Mouse (Mus musculus): ENCODE results near the gene Taar8a. TPM values are rescaled to one million over a fixed set of nuclear protein-coding genes. Genes with fewer than 3 reads are reported as not detected.
"Not testable (repeated sequence)": the region's sequence is repeated elsewhere in the genome, so short reads cannot be mapped to it uniquely, and the experiment has no call there.

Taar8a gene
- polyA plus RNA-seq, 1 experiment from 2014 or later: not detected

DNA sequence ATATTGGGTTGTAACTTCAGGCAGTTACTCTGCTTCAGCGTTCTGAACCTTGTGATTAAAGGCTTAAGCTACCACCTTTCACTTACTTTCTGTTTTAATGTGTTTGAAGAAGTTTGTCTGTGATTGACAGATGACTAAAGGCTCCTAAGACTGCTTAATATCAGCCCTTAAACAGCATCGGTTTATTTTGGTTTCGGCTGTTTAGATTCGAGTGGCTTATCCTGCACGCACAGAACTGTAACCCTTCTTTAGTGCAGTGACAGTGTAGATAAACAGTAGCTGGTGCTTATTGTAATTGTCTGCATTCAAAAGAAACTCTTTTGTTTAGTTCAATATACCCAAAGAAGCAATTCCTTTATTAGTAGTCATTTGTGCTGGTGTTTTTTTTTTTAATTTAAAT is 24.3 kb upstream of the Taar8a start:
- TF ChIP-seq EP300 (optimal IDR thresholded peaks at IDR 0.05) (no peak), CTCF (IDR thresholded peaks at IDR 0.05; ENCODE audit: low read depth) (no peak)
- ATAC-seq (ENCODE audit: low FRiP score, low TSS enrichment) (no peak), DNase-seq (ENCODE audit: low spot score) (no peak)
- no peak overlapping the region for H3K4me2 ChIP-seq (replicated peaks; ENCODE audit: low read depth)
- no peaks in the 10 kb centered on the region for H3K27me3 ChIP-seq (ENCODE audit: control insufficient read depth, insufficient read depth, low read length)
- no peak overlapping the region for H3K27ac ChIP-seq (replicated peaks)
- 38% methylated on average over 5 of the region's 5 CpGs for WGBS
- no peaks in the 10 kb centered on the region for H3K36me3 ChIP-seq (ENCODE audit: control insufficient read depth, insufficient read depth, low read length)
- H3K4me1 ChIP-seq (replicated peaks; ENCODE audit: control insufficient read depth, insufficient read depth): no peaks in the 10 kb centered on the region
- H3K9me3 ChIP-seq (ENCODE audit: control insufficient read depth, low read length): no peaks in the 10 kb centered on the region
- no peak overlapping the region for H3K9ac ChIP-seq (ENCODE audit: low read length)
- H3K4me3 ChIP-seq (ENCODE audit: low read depth, low read length): no peak overlapping the region

DNA sequence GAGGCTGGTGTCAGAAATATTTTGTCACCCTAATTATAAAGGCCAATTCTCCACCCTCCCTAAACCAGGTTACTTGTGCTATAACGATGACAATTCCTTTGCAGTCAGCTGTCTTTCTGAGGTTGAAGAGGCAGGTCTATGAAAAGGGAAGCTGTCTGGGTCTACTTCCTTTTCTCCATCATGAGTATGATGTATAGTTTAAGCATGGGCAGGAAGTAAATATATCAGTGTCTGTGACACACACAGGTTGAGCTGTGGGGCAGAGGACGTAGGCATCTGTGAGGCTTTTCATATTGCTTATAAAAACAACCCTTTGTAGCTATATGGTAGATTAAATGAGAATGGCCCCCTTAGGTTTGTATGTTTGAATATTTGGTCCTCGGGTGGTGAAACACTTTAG is 17.3 kb upstream of the Taar8a start:
- H3K9me3 ChIP-seq (ENCODE audit: control insufficient read depth, low read length): no peaks in the 10 kb centered on the region
- no peak overlapping the region for H3K4me3 ChIP-seq (ENCODE audit: low read depth, low read length)
- no peaks in the 10 kb centered on the region for H3K27me3 ChIP-seq (ENCODE audit: control insufficient read depth, insufficient read depth, low read length)
- no peak overlapping the region for H3K27ac ChIP-seq (replicated peaks)
- 82% methylated on average over 3 of the region's 3 CpGs for WGBS
- ATAC-seq (ENCODE audit: low FRiP score, low TSS enrichment) (no peak), DNase-seq (ENCODE audit: low spot score) (no peak)
- TF ChIP-seq EP300 (optimal IDR thresholded peaks at IDR 0.05): no peak
- TF ChIP-seq CTCF (IDR thresholded peaks at IDR 0.05; ENCODE audit: low read depth): no peak
- no peak overlapping the region for H3K4me2 ChIP-seq (replicated peaks; ENCODE audit: low read depth)
- no peaks in the 10 kb centered on the region for H3K36me3 ChIP-seq (ENCODE audit: control insufficient read depth, insufficient read depth, low read length)
- no peak overlapping the region for H3K9ac ChIP-seq (ENCODE audit: low read length)
- no peaks in the 10 kb centered on the region for H3K4me1 ChIP-seq (replicated peaks; ENCODE audit: control insufficient read depth, insufficient read depth)

DNA sequence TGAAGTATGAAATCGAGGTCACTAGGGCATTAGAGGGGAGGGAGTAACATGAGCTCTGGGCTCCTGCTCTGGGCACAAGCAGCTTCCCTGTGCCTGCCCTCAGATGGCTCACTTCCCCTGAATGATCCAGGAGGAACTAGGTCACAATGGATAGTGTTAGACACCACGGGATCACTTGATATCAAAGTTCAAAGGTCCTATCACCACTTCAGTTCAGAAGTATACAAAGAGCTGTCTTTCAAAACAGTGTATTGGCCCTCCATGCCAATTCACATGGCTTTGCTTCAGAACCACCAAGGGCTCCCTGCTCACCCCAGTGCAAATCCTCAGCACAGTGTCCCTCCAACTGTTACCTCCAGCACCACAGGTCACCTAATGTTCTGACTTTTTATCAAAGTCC is 1.5 kb upstream of the Taar8a start:
- not testable (repeated sequence) for H3K27ac ChIP-seq (replicated peaks); H3K36me3 ChIP-seq (ENCODE audit: control insufficient read depth, insufficient read depth, low read length); H3K4me1 ChIP-seq (replicated peaks; ENCODE audit: control insufficient read depth, insufficient read depth); H3K4me2 ChIP-seq (replicated peaks; ENCODE audit: low read depth); ATAC-seq (ENCODE audit: low FRiP score, low TSS enrichment); H3K27me3 ChIP-seq (ENCODE audit: control insufficient read depth, insufficient read depth, low read length); H3K4me3 ChIP-seq (ENCODE audit: low read depth, low read length); H3K9ac ChIP-seq (ENCODE audit: low read length); DNase-seq (ENCODE audit: low spot score); H3K9me3 ChIP-seq (ENCODE audit: control insufficient read depth, low read length)
- WGBS: 22% methylated on average over 2 of the region's 2 CpGs

DNA sequence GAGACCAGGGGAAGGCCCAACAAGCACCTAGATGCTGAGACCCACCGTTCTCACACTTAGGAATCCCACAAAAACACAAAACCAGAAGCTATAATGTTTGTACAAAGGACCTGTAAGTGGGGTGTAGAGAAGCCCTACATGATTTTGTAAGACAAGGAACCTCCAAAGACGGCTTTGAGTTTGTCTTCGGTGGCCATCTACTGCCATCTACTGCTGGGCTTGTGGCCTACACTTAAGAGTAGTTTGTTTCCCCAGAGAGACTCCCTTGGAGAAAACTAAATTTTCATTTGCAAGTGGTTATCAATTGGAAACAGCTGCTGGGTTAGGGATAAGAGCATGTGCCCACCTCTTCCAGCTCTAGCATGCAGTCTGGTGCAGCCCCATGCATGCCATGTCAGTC is 3.9 kb downstream of the Taar8a start:
- H3K36me3 ChIP-seq (ENCODE audit: control insufficient read depth, insufficient read depth, low read length): no peaks in the 10 kb centered on the region
- no peak overlapping the region for H3K27ac ChIP-seq (replicated peaks)
- no peak overlapping the region for H3K4me2 ChIP-seq (replicated peaks; ENCODE audit: low read depth)
- no peaks in the 10 kb centered on the region for H3K27me3 ChIP-seq (ENCODE audit: control insufficient read depth, insufficient read depth, low read length)
- TF ChIP-seq CTCF (IDR thresholded peaks at IDR 0.05; ENCODE audit: low read depth) (peak; percentile 83), EP300 (optimal IDR thresholded peaks at IDR 0.05) (no peak)
- no peak overlapping the region for H3K9ac ChIP-seq (ENCODE audit: low read length)
- DNase-seq (ENCODE audit: low spot score): peak; percentile 53
- no peaks in the 10 kb centered on the region for H3K9me3 ChIP-seq (ENCODE audit: control insufficient read depth, low read length)
- no peaks in the 10 kb centered on the region for H3K4me1 ChIP-seq (replicated peaks; ENCODE audit: control insufficient read depth, insufficient read depth)
- WGBS: 34% methylated on average over 3 of the region's 3 CpGs
- no peak for ATAC-seq (ENCODE audit: low FRiP score, low TSS enrichment)
- no peak overlapping the region for H3K4me3 ChIP-seq (ENCODE audit: low read depth, low read length)

DNA sequence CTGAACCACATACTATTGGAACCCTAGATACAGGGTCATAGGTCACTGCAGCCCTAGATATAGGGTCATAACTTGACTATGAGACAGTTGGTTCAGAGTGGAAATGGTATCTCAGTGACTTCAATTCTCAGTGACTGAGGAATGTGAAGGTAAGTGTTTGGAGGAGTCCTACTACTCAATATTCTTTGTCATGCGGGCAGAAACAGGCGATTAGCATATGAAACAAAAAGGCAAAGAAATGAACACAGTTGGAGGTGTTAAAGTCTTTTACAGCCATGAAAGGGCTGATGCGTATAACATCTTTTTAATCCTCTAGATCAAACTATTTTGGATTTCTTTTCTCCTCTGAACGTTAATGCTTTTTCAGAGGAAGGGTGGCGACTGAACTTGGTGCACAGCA is 9.6 kb downstream of the Taar8a start:
- ATAC-seq (ENCODE audit: low FRiP score, low TSS enrichment): no peak
- WGBS: 62% methylated on average over 5 of the region's 5 CpGs

DNA sequence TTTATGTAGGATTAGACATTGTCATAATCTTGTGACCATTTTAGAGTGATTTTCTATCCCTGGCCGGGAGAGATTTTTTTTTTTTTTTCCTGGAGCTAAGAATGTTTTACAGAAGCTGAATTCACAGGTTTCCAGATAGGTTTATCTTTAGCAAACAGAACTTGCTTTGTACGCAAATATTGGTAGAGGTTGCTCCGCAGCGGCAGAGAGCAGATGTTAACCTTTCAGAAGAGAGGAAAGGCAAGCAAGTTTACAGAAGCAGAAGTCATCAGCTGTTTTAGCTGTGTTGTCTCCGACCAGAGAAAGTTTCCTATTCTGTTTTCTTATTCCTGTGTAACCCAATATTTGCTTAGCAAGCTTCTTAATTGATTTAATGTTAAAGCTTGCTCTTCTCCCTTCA is 10.3 kb downstream of the Taar8a start:
- Histone ChIP-seq H3K9me3 (ENCODE audit: control insufficient read depth, low read length) (no peaks in the 10 kb centered on the region), H3K27ac (replicated peaks) (no peak overlapping the region), H3K4me1 (replicated peaks; ENCODE audit: control insufficient read depth, insufficient read depth) (no peaks in the 10 kb centered on the region), H3K27me3 (ENCODE audit: control insufficient read depth, insufficient read depth, low read length) (no peaks in the 10 kb centered on the region), H3K4me3 (ENCODE audit: low read depth, low read length) (no peak overlapping the region), H3K36me3 (ENCODE audit: control insufficient read depth, insufficient read depth, low read length) (no peaks in the 10 kb centered on the region), H3K4me2 (replicated peaks; ENCODE audit: low read depth) (no peak overlapping the region), H3K9ac (ENCODE audit: low read length) (no peak overlapping the region)
- TF ChIP-seq CTCF (IDR thresholded peaks at IDR 0.05; ENCODE audit: low read depth): no peak
- no peak for TF ChIP-seq EP300 (optimal IDR thresholded peaks at IDR 0.05)
- 40% methylated on average over 5 of the region's 5 CpGs for WGBS
- DNase-seq (ENCODE audit: low spot score) (peak; percentile 53), ATAC-seq (ENCODE audit: low FRiP score, low TSS enrichment) (peak; percentile 47; the same call in 1 of the 2 replicates)

More for the DNA sequence above, 9.6 kb downstream of the Taar8a start:
- H3K36me3 ChIP-seq (ENCODE audit: control insufficient read depth, insufficient read depth, low read length): no peaks in the 10 kb centered on the region
- no peak for DNase-seq (ENCODE audit: low spot score)
- H3K9ac ChIP-seq (ENCODE audit: low read length): no peak overlapping the region
- TF ChIP-seq EP300 (optimal IDR thresholded peaks at IDR 0.05) (no peak), CTCF (IDR thresholded peaks at IDR 0.05; ENCODE audit: low read depth) (no peak)
- no peak overlapping the region for H3K27ac ChIP-seq (replicated peaks)
- no peak overlapping the region for H3K4me2 ChIP-seq (replicated peaks; ENCODE audit: low read depth)
- H3K4me3 ChIP-seq (ENCODE audit: low read depth, low read length): no peak overlapping the region
- no peaks in the 10 kb centered on the region for H3K4me1 ChIP-seq (replicated peaks; ENCODE audit: control insufficient read depth, insufficient read depth)
- H3K27me3 ChIP-seq (ENCODE audit: control insufficient read depth, insufficient read depth, low read length): no peaks in the 10 kb centered on the region
- no peaks in the 10 kb centered on the region for H3K9me3 ChIP-seq (ENCODE audit: control insufficient read depth, low read length)
